Mouse (Mus musculus) small intestine, adult 2 months (tissue): ENCODE measurements around the gene Hsp90aa1.

Experiments used
- CTCF ChIP-seq: fragments of 200-500 bp; IDR thresholded peaks from 2 replicates; pipeline ENCODE4 v1.5.1; 2012; ENCODE audit warnings: low read depth, mild to moderate bottlenecking, control low read depth, inconsistent platforms, low read length, moderate library complexity, mixed read lengths; ENCODE audit not compliant: insufficient replicate concordance, insufficient read length; ENCODE audit errors: extremely low read depth
- POLR2A ChIP-seq: fragments of 200-500 bp; IDR thresholded peaks from 2 replicates; pipeline ENCODE4 v1.6.1; 2012; ENCODE audit warnings: low read depth, mild to moderate bottlenecking, control low read depth, inconsistent platforms, low read length, moderate library complexity

- TF ChIP-seq CTCF: no peak
- TF ChIP-seq POLR2A: no peak
These were observed 5.5 kb downstream of the Hsp90aa1 start for GRCm38 (mm10) chr12:110696975-110697400.
